Mouse (Mus musculus): ENCODE measurements around the gene Mrpl45. TPM values are rescaled to one million over a fixed set of nuclear protein-coding genes. Genes with fewer than 3 reads are reported as not detected.
A peak's percentile ranks its signal among the peaks of the same experiment; 100 is the strongest.
"Not testable (repeated sequence)": the region's sequence is repeated elsewhere in the genome, so short reads cannot be mapped to it uniquely, and the experiment has no call there.

Gene Mrpl45
- polyA plus RNA-seq, 1 experiment from 2014 or later, result 43.0 TPM

DNA sequence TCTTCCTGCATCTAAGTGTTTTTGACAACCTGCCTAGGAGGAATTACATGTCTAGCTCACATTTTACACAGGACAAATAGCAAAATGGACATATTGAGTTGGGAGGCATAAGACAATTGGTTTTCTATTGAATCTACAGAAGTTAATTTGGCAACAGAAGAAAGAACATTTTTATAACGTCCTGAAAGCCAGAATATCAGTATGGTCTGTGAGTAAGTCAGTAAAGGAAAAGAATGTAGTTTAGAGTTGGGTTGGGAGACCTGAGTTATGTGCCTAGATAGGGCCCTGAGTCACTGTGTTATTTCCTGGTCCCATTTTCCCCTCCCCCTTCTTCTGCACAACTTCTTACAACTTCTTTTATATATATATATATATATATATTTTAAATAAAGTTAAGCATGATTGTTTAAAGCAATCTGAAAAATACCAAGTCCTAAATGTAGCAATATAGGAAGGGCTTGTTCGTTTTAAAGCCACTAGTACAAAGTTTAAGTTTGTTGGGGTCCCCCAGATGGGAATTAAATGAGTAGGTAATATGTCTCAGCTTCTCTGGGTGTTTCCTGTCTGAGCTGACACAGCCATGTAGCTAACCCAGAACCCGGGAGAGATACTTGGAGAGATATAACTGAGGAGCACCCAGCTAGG, 6.6 kb upstream of the Mrpl45 start:
- H3K4me3 ChIP-seq (ENCODE audit: low read length), result no peak overlapping the region; the same call in 1 of the 2 replicates
- no peaks in the 10 kb centered on the region for H3K27me3 ChIP-seq (ENCODE audit: control insufficient read depth, insufficient read depth, low read depth, low read length)
- H3K9me3 ChIP-seq (ENCODE audit: control insufficient read depth, low read length), result no peaks in the 10 kb centered on the region
- H3K4me1 ChIP-seq (replicated peaks; ENCODE audit: control insufficient read depth, insufficient read depth, low read length), result peaks cover 13% of the 10 kb centered on the region
- H3K36me3 ChIP-seq (ENCODE audit: control insufficient read depth, insufficient read depth, low read length), result no peaks in the 10 kb centered on the region
- 26% methylated on average over 3 of the region's 3 CpGs for WGBS
- no peak overlapping the region; the same call in 1 of the 2 replicates for H3K27ac ChIP-seq (ENCODE audit: low read length)
- ATAC-seq (ENCODE audit: low read depth), result no peak
- peak overlapping the region; percentile 73 for H3K4me2 ChIP-seq (ENCODE audit: low read depth, low read length)
- H3K9ac ChIP-seq (ENCODE audit: low read length), result no peak overlapping the region

DNA sequence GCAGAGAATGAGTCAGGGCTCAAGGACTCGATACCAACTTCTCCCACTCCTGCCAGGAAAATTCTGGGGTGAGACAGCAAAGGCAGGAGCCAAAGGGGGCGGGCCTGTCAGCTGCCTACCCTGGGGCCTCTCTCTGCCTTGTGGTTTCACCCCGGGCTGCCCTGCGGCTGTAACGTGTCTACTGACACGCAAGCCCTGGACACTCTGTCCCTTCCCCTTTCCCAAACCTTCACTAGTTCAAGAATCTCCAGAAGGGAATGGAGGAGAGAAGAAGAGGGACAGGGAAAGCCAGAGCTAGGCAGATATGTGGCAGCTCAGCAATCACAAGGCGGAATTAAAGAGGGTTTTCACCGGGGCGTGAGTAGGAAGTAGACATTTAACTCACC, 6.1 kb upstream of the Mrpl45 start:
- peak overlapping the region; percentile 85 for H3K27ac ChIP-seq (ENCODE audit: low read length)

DNA sequence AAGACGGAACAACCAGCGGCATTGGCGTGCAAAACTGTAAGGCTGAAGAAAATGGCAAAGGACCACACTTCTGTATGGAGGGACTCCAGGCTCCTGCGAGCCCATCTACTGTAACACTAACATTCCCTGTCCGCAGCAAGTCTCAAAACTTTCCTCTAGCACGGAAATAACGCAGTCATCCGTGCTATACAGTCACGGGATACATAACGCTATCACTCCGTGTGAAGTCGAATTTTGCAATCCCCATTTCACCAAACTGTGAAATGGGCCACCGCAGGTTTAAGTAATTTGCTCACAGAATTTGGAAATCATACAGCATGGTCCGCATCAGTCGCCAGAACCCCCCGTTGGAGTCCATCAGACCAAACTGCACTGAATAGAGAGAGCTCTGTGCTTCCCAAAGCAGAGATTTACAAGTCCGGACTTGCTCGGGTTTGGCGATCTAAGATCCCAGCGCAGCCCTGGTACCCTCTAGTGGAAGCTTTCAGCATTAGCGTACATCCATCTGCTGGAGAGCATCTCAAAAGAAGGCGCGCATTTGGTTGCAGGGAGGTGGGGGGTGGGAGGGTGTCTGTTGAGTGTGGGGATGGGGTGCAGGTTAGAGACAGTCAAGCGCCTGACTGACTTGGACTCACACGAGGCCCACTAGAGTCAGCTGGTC, 5.5 kb upstream of the Mrpl45 start:
- peaks cover 15% of the 10 kb centered on the region for H3K4me1 ChIP-seq (replicated peaks; ENCODE audit: control insufficient read depth, insufficient read depth, low read length)
- WGBS, result under 1% methylated on average over 25 of the region's 25 CpGs
- H3K4me2 ChIP-seq (ENCODE audit: low read depth, low read length), result peak overlapping the region; percentile 73
- peak overlapping the region; percentile 85 for H3K27ac ChIP-seq (ENCODE audit: low read length)
- H3K9ac ChIP-seq (ENCODE audit: low read length), result peak overlapping the region; percentile 64
- peak; percentile 80 for ATAC-seq (ENCODE audit: low read depth)
- no peaks in the 10 kb centered on the region for H3K36me3 ChIP-seq (ENCODE audit: control insufficient read depth, insufficient read depth, low read length)
- peak overlapping the region; percentile 46 for H3K4me3 ChIP-seq (ENCODE audit: low read length)
- no peaks in the 10 kb centered on the region for H3K27me3 ChIP-seq (ENCODE audit: control insufficient read depth, insufficient read depth, low read depth, low read length)
- H3K9me3 ChIP-seq (ENCODE audit: control insufficient read depth, low read length), result no peaks in the 10 kb centered on the region

More for the DNA sequence above, 6.1 kb upstream of the Mrpl45 start:
- H3K9ac ChIP-seq (ENCODE audit: low read length), result peak overlapping the region; percentile 64
- peak overlapping the region; percentile 73 for H3K4me2 ChIP-seq (ENCODE audit: low read depth, low read length)
- H3K4me3 ChIP-seq (ENCODE audit: low read length), result peak overlapping the region; percentile 46
- peaks cover 13% of the 10 kb centered on the region for H3K4me1 ChIP-seq (replicated peaks; ENCODE audit: control insufficient read depth, insufficient read depth, low read length)
- H3K36me3 ChIP-seq (ENCODE audit: control insufficient read depth, insufficient read depth, low read length), result no peaks in the 10 kb centered on the region
- no peaks in the 10 kb centered on the region for H3K27me3 ChIP-seq (ENCODE audit: control insufficient read depth, insufficient read depth, low read depth, low read length)
- ATAC-seq (ENCODE audit: low read depth), result peak; percentile 90
- H3K9me3 ChIP-seq (ENCODE audit: control insufficient read depth, low read length), result no peaks in the 10 kb centered on the region
- WGBS, result 1% methylated on average over 9 of the region's 9 CpGs

DNA sequence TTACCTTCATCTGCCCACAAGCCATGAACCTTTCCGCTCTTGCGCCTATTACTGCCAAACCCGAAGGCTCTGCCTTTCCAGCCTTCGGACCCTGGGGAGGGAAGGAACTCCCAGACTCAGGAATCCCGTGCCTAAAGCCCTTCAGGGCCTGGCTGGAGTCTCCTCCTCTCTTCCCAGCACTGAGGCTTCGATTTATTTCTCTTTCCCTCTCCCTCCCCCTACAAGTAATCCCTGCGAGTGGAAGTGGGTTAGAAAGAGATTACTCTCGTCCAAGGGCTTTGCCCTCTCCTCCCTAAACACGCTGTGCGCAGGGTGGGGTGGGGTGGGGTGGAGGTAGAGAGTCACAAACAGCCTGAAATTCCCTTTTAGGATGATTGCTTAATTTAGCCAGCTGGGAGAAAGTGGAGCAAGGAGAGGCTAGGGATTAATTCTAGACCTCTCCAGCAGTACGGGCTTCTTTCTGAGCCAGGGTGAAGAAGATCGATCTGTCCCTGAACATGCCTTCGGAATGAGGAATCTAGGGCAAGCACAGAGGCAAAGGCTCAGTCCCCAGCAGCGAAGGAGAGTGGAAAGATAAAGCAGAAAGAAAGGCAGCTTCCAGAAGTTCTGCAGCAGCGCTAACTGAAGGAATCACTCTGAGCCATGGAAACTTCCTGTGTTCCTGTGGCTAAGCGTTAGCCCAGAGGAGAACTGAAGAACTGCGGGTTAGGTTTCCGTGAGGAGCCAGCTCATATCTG, 4.5 kb upstream of the Mrpl45 start:
- Histone ChIP-seq H3K9me3 (ENCODE audit: control insufficient read depth, low read length) (no peaks in the 10 kb centered on the region), H3K9ac (ENCODE audit: low read length) (peak overlapping the region; percentile 68), H3K4me2 (ENCODE audit: low read depth, low read length) (peak overlapping the region; percentile 73), H3K4me1 (replicated peaks; ENCODE audit: control insufficient read depth, insufficient read depth, low read length) (peaks cover 16% of the 10 kb centered on the region), H3K36me3 (ENCODE audit: control insufficient read depth, insufficient read depth, low read length) (no peaks in the 10 kb centered on the region), H3K27ac (ENCODE audit: low read length) (peak overlapping the region; percentile 91), H3K27me3 (ENCODE audit: control insufficient read depth, insufficient read depth, low read depth, low read length) (no peaks in the 10 kb centered on the region), H3K4me3 (ENCODE audit: low read length) (peak overlapping the region; percentile 40)
- WGBS, result 5% methylated on average over 18 of the region's 18 CpGs
- no peak for ATAC-seq (ENCODE audit: low read depth)

DNA sequence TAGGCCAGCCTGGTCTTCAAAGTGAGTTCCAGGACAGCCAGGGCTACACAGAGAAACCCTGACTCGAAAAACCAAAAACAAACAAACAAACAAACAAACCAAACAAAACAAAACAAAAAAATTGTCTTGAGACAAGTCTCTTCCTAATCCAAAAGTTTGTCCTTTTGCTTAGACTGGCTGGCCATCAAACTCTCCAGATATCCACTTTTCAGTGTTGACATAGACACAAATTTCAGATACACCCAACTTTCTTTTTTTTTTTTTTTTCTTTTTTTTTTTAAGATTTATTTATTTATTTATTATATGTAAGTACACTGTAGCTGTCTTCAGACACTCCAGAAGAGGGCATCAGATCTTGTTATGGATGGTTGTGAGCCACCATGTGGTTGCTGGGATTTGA, 2.6 kb upstream of the Mrpl45 start:
- H3K4me2 ChIP-seq (ENCODE audit: low read depth, low read length); H3K9ac ChIP-seq (ENCODE audit: low read length); ATAC-seq (ENCODE audit: low read depth); H3K36me3 ChIP-seq (ENCODE audit: control insufficient read depth, insufficient read depth, low read length); H3K27me3 ChIP-seq (ENCODE audit: control insufficient read depth, insufficient read depth, low read depth, low read length); H3K9me3 ChIP-seq (ENCODE audit: control insufficient read depth, low read length); H3K4me3 ChIP-seq (ENCODE audit: low read length); H3K27ac ChIP-seq (ENCODE audit: low read length): not testable (repeated sequence)
- peaks cover 21% of the 10 kb centered on the region for H3K4me1 ChIP-seq (replicated peaks; ENCODE audit: control insufficient read depth, insufficient read depth, low read length)
- 69% methylated on average over 1 of the region's 1 CpGs for WGBS

DNA sequence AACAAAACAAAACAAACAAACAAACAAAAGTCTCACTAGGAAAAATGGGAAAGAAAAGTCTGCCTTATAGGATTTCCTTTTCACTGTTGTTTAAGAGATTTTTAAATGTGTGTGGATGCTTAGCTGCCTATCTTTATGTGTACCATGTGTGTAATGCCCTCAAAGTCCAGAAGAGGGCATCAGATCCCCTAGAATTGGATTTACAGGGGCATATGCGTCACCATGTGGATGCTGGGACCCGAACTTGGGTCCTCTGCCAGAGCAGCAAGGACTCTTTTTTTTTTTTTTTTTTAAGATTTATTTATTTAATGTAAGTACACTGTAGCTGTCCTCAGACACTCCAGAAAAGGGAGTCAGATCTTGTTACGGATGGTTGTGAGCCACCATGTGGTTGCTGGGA, 1.4 kb upstream of the Mrpl45 start:
- Histone ChIP-seq H3K4me3 (ENCODE audit: low read length) (no peak overlapping the region), H3K27ac (ENCODE audit: low read length) (no peak overlapping the region), H3K4me1 (replicated peaks; ENCODE audit: control insufficient read depth, insufficient read depth, low read length) (peaks cover 21% of the 10 kb centered on the region), H3K27me3 (ENCODE audit: control insufficient read depth, insufficient read depth, low read depth, low read length) (no peaks in the 10 kb centered on the region), H3K9me3 (ENCODE audit: control insufficient read depth, low read length) (no peaks in the 10 kb centered on the region), H3K9ac (ENCODE audit: low read length) (no peak overlapping the region), H3K36me3 (ENCODE audit: control insufficient read depth, insufficient read depth, low read length) (no peaks in the 10 kb centered on the region), H3K4me2 (ENCODE audit: low read depth, low read length) (no peak overlapping the region)
- 88% methylated on average over 3 of the region's 3 CpGs for WGBS
- no peak for ATAC-seq (ENCODE audit: low read depth)

DNA sequence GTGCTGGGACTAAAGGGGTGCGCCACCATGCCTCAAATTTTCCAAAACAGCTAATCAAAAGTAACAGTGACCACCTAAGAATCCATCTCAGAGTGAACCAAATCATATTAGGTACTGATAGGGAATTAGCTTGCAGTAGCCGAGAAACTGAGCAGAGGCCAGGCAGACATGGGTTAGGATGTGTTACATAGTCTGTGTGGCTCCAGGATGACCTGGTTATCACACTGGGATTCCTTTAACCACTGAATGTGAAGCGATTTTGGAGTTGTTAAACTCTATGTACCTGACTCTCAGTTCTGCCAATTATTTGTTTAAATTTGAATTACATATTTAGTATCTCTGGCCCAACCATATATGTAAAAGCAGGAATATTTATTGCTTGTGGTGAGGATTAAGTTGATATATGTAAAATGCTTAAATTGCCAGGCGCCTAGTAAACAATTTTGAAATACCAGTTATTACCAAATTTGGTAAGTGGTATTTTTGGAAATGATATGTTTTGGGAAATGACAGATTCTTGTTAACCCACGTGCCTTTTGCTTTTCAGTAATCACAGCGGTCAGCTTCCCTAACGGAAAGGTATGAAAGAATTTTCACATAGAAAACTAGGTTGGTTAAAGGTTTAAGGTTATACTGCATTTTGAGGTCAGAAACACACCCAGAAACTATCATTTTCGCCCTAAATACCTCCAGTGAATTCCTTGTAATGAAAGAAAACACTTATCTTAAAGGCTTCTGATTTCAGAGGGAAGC, 589 bp upstream of the Mrpl45 start:
- H3K9me3 ChIP-seq (ENCODE audit: control insufficient read depth, low read length), result no peaks in the 10 kb centered on the region
- H3K27ac ChIP-seq (ENCODE audit: low read length), result peak overlapping the region; percentile 61
- H3K4me2 ChIP-seq (ENCODE audit: low read depth, low read length), result peak overlapping the region; percentile 52
- WGBS, result 39% methylated on average over 8 of the region's 8 CpGs
- no peaks in the 10 kb centered on the region for H3K27me3 ChIP-seq (ENCODE audit: control insufficient read depth, insufficient read depth, low read depth, low read length)
- no peak overlapping the region for H3K9ac ChIP-seq (ENCODE audit: low read length)
- no peaks in the 10 kb centered on the region for H3K36me3 ChIP-seq (ENCODE audit: control insufficient read depth, insufficient read depth, low read length)
- peaks cover 21% of the 10 kb centered on the region for H3K4me1 ChIP-seq (replicated peaks; ENCODE audit: control insufficient read depth, insufficient read depth, low read length)
- H3K4me3 ChIP-seq (ENCODE audit: low read length), result peak overlapping the region; percentile 73
- ATAC-seq (ENCODE audit: low read depth), result no peak

DNA sequence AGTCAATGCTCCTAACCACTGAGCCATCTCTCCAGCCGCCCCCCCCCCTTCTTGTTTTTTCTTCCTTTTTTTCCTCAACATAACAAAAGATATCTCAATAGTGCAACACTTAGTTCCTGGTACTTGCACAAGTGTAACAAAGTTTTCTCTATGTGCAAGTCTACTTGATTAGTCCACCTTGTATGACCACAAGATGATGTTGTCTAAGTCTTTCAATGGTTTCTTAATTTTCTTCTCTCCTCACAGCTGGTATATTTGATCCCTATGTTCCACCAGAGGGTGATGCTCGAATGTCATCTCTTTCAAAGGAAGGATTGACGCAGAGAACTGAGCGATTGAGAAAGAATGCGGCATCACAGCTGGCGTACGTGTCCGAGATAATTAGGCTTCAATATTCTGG, 5.7 kb downstream of the Mrpl45 start:
- H3K4me2 ChIP-seq (ENCODE audit: low read depth, low read length), result no peak overlapping the region
- no peaks in the 10 kb centered on the region for H3K27me3 ChIP-seq (ENCODE audit: control insufficient read depth, insufficient read depth, low read depth, low read length)
- peaks cover 4% of the 10 kb centered on the region; the same call in 1 of the 2 replicates for H3K4me1 ChIP-seq (replicated peaks; ENCODE audit: control insufficient read depth, insufficient read depth, low read length)
- H3K36me3 ChIP-seq (ENCODE audit: control insufficient read depth, insufficient read depth, low read length), result peaks cover 15% of the 10 kb centered on the region
- no peak overlapping the region for H3K27ac ChIP-seq (ENCODE audit: low read length)
- no peak overlapping the region for H3K9ac ChIP-seq (ENCODE audit: low read length)
- no peak overlapping the region for H3K4me3 ChIP-seq (ENCODE audit: low read length)
- no peak for ATAC-seq (ENCODE audit: low read depth)
- 91% methylated on average over 8 of the region's 8 CpGs for WGBS
- H3K9me3 ChIP-seq (ENCODE audit: control insufficient read depth, low read length), result no peaks in the 10 kb centered on the region
